Mouse (Mus musculus) neural tube, embryonic 15.5 days (tissue): ENCODE results near the gene Mphosph8. TPM values are rescaled to one million over a fixed set of nuclear protein-coding genes. Genes with fewer than 3 reads are reported as not detected.

ENCODE experiments used
- ATAC-seq: fragments of 200-750 bp; cut with Nextera tagmentation; 2 replicates; pipeline ENCODE4 v1.8.0; 2017; ENCODE audit warnings: mild to moderate bottlenecking, moderate TSS enrichment, moderate library complexity; ENCODE audit not compliant: low FRiP score
- H3K27ac ChIP-seq: fragments of 300-500 bp; sonication (generic); replicated peaks from 2 replicates; pipeline ENCODE4 v1.5.1; 2015; ENCODE audit warnings: mild to moderate bottlenecking, inconsistent platforms
- H3K27me3 ChIP-seq: fragments of 300-500 bp; sonication (generic); replicated peaks from 2 replicates; pipeline ENCODE4 v1.6.1; 2015; ENCODE audit warnings: inconsistent platforms
- H3K36me3 ChIP-seq: fragments of 300-500 bp; sonication (generic); 2 replicates; pipeline ENCODE4 v1.6.1; 2015; ENCODE audit warnings: inconsistent platforms
- H3K4me1 ChIP-seq: fragments of 300-500 bp; sonication (generic); 2 replicates; pipeline ENCODE4 v1.6.1; 2015; ENCODE audit warnings: inconsistent platforms
- H3K4me2 ChIP-seq: fragments of 300-500 bp; sonication (generic); 2 replicates; pipeline ENCODE4 v1.6.1; 2015; ENCODE audit warnings: inconsistent platforms, mild to moderate bottlenecking, moderate library complexity
- H3K4me3 ChIP-seq: fragments of 300-500 bp; sonication (generic); replicated peaks from 2 replicates; pipeline ENCODE4 v1.5.1; 2015; ENCODE audit warnings: mild to moderate bottlenecking, inconsistent platforms
- H3K9ac ChIP-seq: fragments of 300-500 bp; sonication (generic); replicated peaks from 2 replicates; pipeline ENCODE4 v1.6.1; 2015; ENCODE audit warnings: mild to moderate bottlenecking, inconsistent platforms
- H3K9me3 ChIP-seq: fragments of 300-500 bp; sonication (generic); replicated peaks from 2 replicates; pipeline ENCODE4 v1.6.1; 2016; ENCODE audit warnings: inconsistent platforms
- WGBS: fragments of 180-500 bp; shearing (Covaris S2); methylation state at CpG from one replicate; pipeline ENCODE4 v1.1.7; 2015; ENCODE audit warnings: mixed read lengths; 5-methylcytosine and 5-hydroxymethylcytosine counted together
- polyA plus RNA-seq: library from polyadenylated mRNA; unstranded; fragments of >200 nt; fragmentation: Nextera tagmentation; extraction: Ambion mirVana; gene quantifications from 2 replicates; pipeline ENCODE4 v1.2.1, GENCODE M21; 2015

Mphosph8 gene
- polyA plus RNA-seq, 1 experiment from 2014 or later = 44.3 TPM

GRCm38 (mm10) chr14:56689766-56690165, 21.7 kb downstream of the Mphosph8 start:
- ATAC-seq = no peak
- Histone ChIP-seq H3K27ac (no peak overlapping the region), H3K36me3 (peaks cover 84% of the 10 kb centered on the region), H3K4me1 (no peaks in the 10 kb centered on the region), H3K9me3 (no peaks in the 10 kb centered on the region), H3K9ac (no peak overlapping the region), H3K4me2 (no peak overlapping the region), H3K27me3 (no peaks in the 10 kb centered on the region), H3K4me3 (no peak overlapping the region)
- WGBS = 81% methylated on average over 1 of the region's 1 CpGs

GRCm38 (mm10) chr14:56695495-56695894, 27.4 kb downstream of the Mphosph8 start:
- WGBS = 91% methylated on average over 3 of the region's 3 CpGs
- ATAC-seq = no peak
- no peaks in the 10 kb centered on the region for H3K4me1 ChIP-seq
- no peak overlapping the region for H3K4me2 ChIP-seq
- peaks cover 89% of the 10 kb centered on the region for H3K36me3 ChIP-seq
- H3K9me3 ChIP-seq = no peaks in the 10 kb centered on the region
- H3K9ac ChIP-seq = no peak overlapping the region
- H3K4me3 ChIP-seq = no peak overlapping the region
- H3K27me3 ChIP-seq = no peaks in the 10 kb centered on the region
- H3K27ac ChIP-seq = no peak overlapping the region

GRCm38 (mm10) chr14:56697836-56698235, 29.8 kb downstream of the Mphosph8 start:
- Histone ChIP-seq H3K4me2 (no peak overlapping the region), H3K27ac (no peak overlapping the region), H3K36me3 (peaks cover 70% of the 10 kb centered on the region), H3K9ac (no peak overlapping the region), H3K4me3 (no peak overlapping the region), H3K27me3 (no peaks in the 10 kb centered on the region), H3K4me1 (no peaks in the 10 kb centered on the region), H3K9me3 (no peaks in the 10 kb centered on the region)
- ATAC-seq = no peak
- 84% methylated on average over 5 of the region's 5 CpGs for WGBS

- H3K9me3 ChIP-seq = no peaks in the 10 kb centered on the region
- ATAC-seq = no peak
- H3K9ac ChIP-seq = no peak overlapping the region
- H3K27ac ChIP-seq = no peak overlapping the region
- no peak overlapping the region for H3K4me3 ChIP-seq
- H3K4me2 ChIP-seq = no peak overlapping the region
- WGBS = 92% methylated on average over 4 of the region's 4 CpGs
- H3K36me3 ChIP-seq = peaks cover 22% of the 10 kb centered on the region
- no peaks in the 10 kb centered on the region for H3K4me1 ChIP-seq
- H3K27me3 ChIP-seq = no peaks in the 10 kb centered on the region
Observed at GRCm38 (mm10) chr14:56702644-56703043, 34.6 kb downstream of the Mphosph8 start.

- Histone ChIP-seq H3K9ac (no peak overlapping the region), H3K27me3 (no peaks in the 10 kb centered on the region), H3K36me3 (peaks cover 5% of the 10 kb centered on the region; the same call in 1 of the 2 replicates), H3K27ac (no peak overlapping the region), H3K9me3 (no peaks in the 10 kb centered on the region), H3K4me2 (no peak overlapping the region), H3K4me1 (no peaks in the 10 kb centered on the region), H3K4me3 (no peak overlapping the region)
- 71% methylated on average over 4 of the region's 4 CpGs for WGBS
- no peak for ATAC-seq
Observed at GRCm38 (mm10) chr14:56705687-56706086, 37.6 kb downstream of the Mphosph8 start.

GRCm38 (mm10) chr14:56726493-56726892, 58.4 kb downstream of the Mphosph8 start:
- Histone ChIP-seq H3K9me3 (no peaks in the 10 kb centered on the region), H3K4me1 (no peaks in the 10 kb centered on the region), H3K27me3 (no peaks in the 10 kb centered on the region), H3K27ac (no peak overlapping the region), H3K9ac (no peak overlapping the region), H3K4me3 (no peak overlapping the region), H3K4me2 (no peak overlapping the region), H3K36me3 (no peaks in the 10 kb centered on the region)
- 77% methylated on average over 1 of the region's 1 CpGs for WGBS
- ATAC-seq = no peak

- no peak overlapping the region for H3K4me3 ChIP-seq
- H3K27ac ChIP-seq = no peak overlapping the region
- no peaks in the 10 kb centered on the region for H3K9me3 ChIP-seq
- 93% methylated on average over 1 of the region's 1 CpGs for WGBS
- no peaks in the 10 kb centered on the region for H3K4me1 ChIP-seq
- 0 out of 2 replicates have a peak, but pooled peaks cover 3% of the 10 kb centered on the region for H3K36me3 ChIP-seq
- no peaks in the 10 kb centered on the region for H3K27me3 ChIP-seq
- ATAC-seq = no peak
- no peak overlapping the region for H3K4me2 ChIP-seq
- no peak overlapping the region for H3K9ac ChIP-seq
Observed at GRCm38 (mm10) chr14:56740175-56740574, 72.1 kb downstream of the Mphosph8 start.

Other genes with a start within 250 kb of the Mphosph8 start
- 3.9 and 5.6 TPM in 2 replicates for gene Cenpj, start 92.8 kb upstream of the Mphosph8 start, polyA plus RNA-seq
- gene Parp4, start 92.6 kb upstream of the Mphosph8 start, polyA plus RNA-seq = 0.95 and 2.5 TPM in 2 replicates
- gene Pspc1, start 110.1 kb downstream of the Mphosph8 start, polyA plus RNA-seq = 34.1 and 39.8 TPM in 2 replicates
- gene Zmym5, start 143.5 kb downstream of the Mphosph8 start, polyA plus RNA-seq = 29.8 and 31.7 TPM in 2 replicates
- gene Zmym2, start 218.4 kb downstream of the Mphosph8 start, polyA plus RNA-seq = 47.3 and 47.8 TPM in 2 replicates